ENCODE assay signal across 15 mouse cellular contexts in the genomic region with DNA sequence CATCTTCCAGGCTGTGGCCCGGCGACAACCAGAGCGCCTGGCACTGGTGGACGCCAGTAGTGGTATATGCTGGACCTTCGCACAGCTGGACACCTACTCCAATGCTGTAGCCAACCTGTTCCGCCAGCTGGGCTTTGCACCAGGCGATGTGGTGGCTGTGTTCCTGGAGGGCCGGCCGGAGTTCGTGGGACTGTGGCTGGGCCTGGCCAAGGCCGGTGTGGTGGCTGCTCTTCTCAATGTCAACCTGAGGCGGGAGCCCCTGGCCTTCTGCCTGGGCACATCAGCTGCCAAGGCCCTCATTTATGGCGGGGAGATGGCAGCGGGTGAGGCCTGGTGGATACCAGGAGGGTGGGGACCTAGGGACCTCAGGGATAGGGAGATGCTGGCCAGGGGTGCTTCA. TPM values are rescaled to one million over a fixed set of nuclear protein-coding genes. Genes with fewer than 3 reads are reported as not detected.
A peak's percentile ranks its signal among the peaks of the same experiment; 100 is the strongest.
DNase-seq lines count a peak whose midpoint lies in the region; ATAC-seq and TF ChIP-seq lines count a peak whose summit lies in the region.
"Had no signal": no experiment of that assay in that cellular context is flagged by ENCODE, and none has a peak within 500 bp of the region (broad histone marks: within the 10 kb centered on the region; RNA-seq: fewer than 3 reads in every experiment).

No protein-coding gene starts in this region.

- H3K4me2 ChIP-seq in forebrain, embryonic 15.5 days (replicated peaks): no peak overlapping the region
- no peak overlapping the region for H3K4me2 ChIP-seq in forebrain, embryonic 11.5 days (ENCODE audit: low read depth, low read length, severe bottlenecking)
- peak overlapping the region; percentile 87 for H3K4me2 ChIP-seq in myocyte (ENCODE audit: low read depth)
- H3K4me2 ChIP-seq: embryonic facial prominence, embryonic 13.5 days; limb, embryonic 12.5 days; lung, embryonic 15.5 days; stomach, embryonic 15.5 days had no signal

- H3K36me3 ChIP-seq in forebrain, embryonic 15.5 days: peaks cover 20% of the 10 kb centered on the region; the same call in 1 of the 2 replicates
- no peaks in the 10 kb centered on the region for H3K36me3 ChIP-seq in forebrain, embryonic 11.5 days (ENCODE audit: control insufficient read depth, insufficient read depth, low read length)
- peaks cover 15% of the 10 kb centered on the region for H3K36me3 ChIP-seq in megakaryocyte, embryonic 14.5 days (replicated peaks; ENCODE audit: low read length)
- H3K36me3 ChIP-seq in myocyte (ENCODE audit: control insufficient read depth, insufficient read depth): no peaks in the 10 kb centered on the region
- H3K36me3 ChIP-seq: stomach, embryonic 15.5 days had no signal

- H3K79me2 ChIP-seq in myocyte (ENCODE audit: control insufficient read depth, insufficient read depth): no peaks in the 10 kb centered on the region

- 80% methylated on average over 14 of the region's 14 CpGs for WGBS in forebrain, embryonic 15.5 days
- 93% methylated on average over 14 of the region's 14 CpGs for WGBS in forebrain, embryonic 11.5 days

- TF ChIP-seq POLR2A in bone marrow macrophage, adult 2 months (IDR thresholded peaks at IDR 0.05; ENCODE audit: borderline replicate concordance, low read depth, low read length): no peak
- TF ChIP-seq POLR2A in myocyte (IDR thresholded peaks at IDR 0.05; ENCODE audit: insufficient read length, low read depth): peak; percentile 48

- TF ChIP-seq CTCF in bone marrow macrophage, adult 2 months (IDR thresholded peaks at IDR 0.05; ENCODE audit: low read depth, low read length): no peak

- H3K27ac ChIP-seq in forebrain, embryonic 15.5 days (replicated peaks): 0 out of 2 replicates have a peak overlapping the region, but pooled peaks have one; percentile 27
- no peak overlapping the region for H3K27ac ChIP-seq in forebrain, embryonic 11.5 days (ENCODE audit: low read depth, low read length)
- peak overlapping the region; percentile 97 for H3K27ac ChIP-seq in bone marrow macrophage, adult 2 months (ENCODE audit: insufficient read depth, low read depth, low read length)
- H3K27ac ChIP-seq: embryonic facial prominence, embryonic 13.5 days; limb, embryonic 12.5 days; lung, embryonic 15.5 days; stomach, embryonic 15.5 days had no signal

- peak overlapping the region; percentile 5 for H3ac ChIP-seq in myocyte (ENCODE audit: control insufficient read depth, insufficient read length)

- no peaks in the 10 kb centered on the region for H3K9me3 ChIP-seq in forebrain, embryonic 15.5 days
- H3K9me3 ChIP-seq in forebrain, embryonic 11.5 days (ENCODE audit: control insufficient read depth, low read length): no peaks in the 10 kb centered on the region
- H3K9me3 ChIP-seq in megakaryocyte, embryonic 14.5 days: no peaks in the 10 kb centered on the region
- H3K9me3 ChIP-seq: embryonic facial prominence, embryonic 13.5 days; limb, embryonic 12.5 days; lung, embryonic 15.5 days; stomach, embryonic 15.5 days had no signal

- H3K4me3 ChIP-seq in forebrain, embryonic 15.5 days: no peak overlapping the region
- no peak overlapping the region for H3K4me3 ChIP-seq in forebrain, embryonic 11.5 days (ENCODE audit: low read depth, low read length)
- peak overlapping the region; percentile 75 for H3K4me3 ChIP-seq in megakaryocyte, embryonic 14.5 days (replicated peaks)
- H3K4me3 ChIP-seq in bone marrow macrophage, adult 2 months (ENCODE audit: insufficient read depth, low read length): peak overlapping the region; percentile 62
- peak overlapping the region; percentile 50 for H3K4me3 ChIP-seq in myocyte
- H3K4me3 ChIP-seq: embryonic facial prominence, embryonic 13.5 days; limb, embryonic 12.5 days; lung, embryonic 15.5 days; stomach, embryonic 15.5 days had no signal

- DNase-seq in forebrain, embryonic 11.5 days (ENCODE audit: low spot score): no peak
- no peak for DNase-seq in thymus, postnatal 10 days (ENCODE audit: low spot score in 2 of 2)
- DNase-seq in embryo, embryonic 10.5 days (ENCODE audit: low spot score): no peak
- DNase-seq: right cerebral cortex, postnatal 14 days had no signal

- peaks cover 13% of the 10 kb centered on the region for H3K4me1 ChIP-seq in forebrain, embryonic 15.5 days
- no peaks in the 10 kb centered on the region for H3K4me1 ChIP-seq in forebrain, embryonic 11.5 days (replicated peaks; ENCODE audit: control insufficient read depth, insufficient read depth, low read length)
- peaks cover 78% of the 10 kb centered on the region for H3K4me1 ChIP-seq in megakaryocyte, embryonic 14.5 days
- peaks cover 30% of the 10 kb centered on the region for H3K4me1 ChIP-seq in bone marrow macrophage, adult 2 months (ENCODE audit: control insufficient read depth, insufficient read depth, low read length)
- H3K4me1 ChIP-seq: limb, embryonic 12.5 days; lung, embryonic 15.5 days; stomach, embryonic 15.5 days had no signal

- H3K9ac ChIP-seq in forebrain, embryonic 15.5 days (replicated peaks): no peak overlapping the region
- no peak overlapping the region for H3K9ac ChIP-seq in forebrain, embryonic 11.5 days (ENCODE audit: low read length)
- H3K9ac ChIP-seq: embryonic facial prominence, embryonic 13.5 days; limb, embryonic 12.5 days; lung, embryonic 15.5 days; stomach, embryonic 15.5 days had no signal

- H3K27me3 ChIP-seq in forebrain, embryonic 15.5 days: no peaks in the 10 kb centered on the region
- H3K27me3 ChIP-seq in forebrain, embryonic 11.5 days (ENCODE audit: control insufficient read depth, insufficient read depth, low read length): no peaks in the 10 kb centered on the region
- peaks cover 5% of the 10 kb centered on the region for H3K27me3 ChIP-seq in megakaryocyte, embryonic 14.5 days (replicated peaks)
- H3K27me3 ChIP-seq in myocyte (ENCODE audit: control insufficient read depth, insufficient read depth, insufficient read length): no peaks in the 10 kb centered on the region
- H3K27me3 ChIP-seq: embryonic facial prominence, embryonic 13.5 days; limb, embryonic 12.5 days; lung, embryonic 15.5 days; stomach, embryonic 15.5 days had no signal

- ATAC-seq in forebrain, embryonic 15.5 days (replicated peaks): no peak
- ATAC-seq in forebrain, embryonic 11.5 days (replicated peaks; ENCODE audit: low FRiP score): no peak
- no peak for ATAC-seq in megakaryocyte, adult 5-6 weeks (ENCODE audit: poor library complexity, severe bottlenecking)

TF ChIP-seq in myocyte, 11 proteins besides CTCF, POLR2A, EP300 and RAD21 (continues in another document):
- TF ChIP-seq E2F4 (IDR thresholded peaks at IDR 0.05; ENCODE audit: insufficient read depth) (no peak), TCF3 (IDR thresholded peaks at IDR 0.05; ENCODE audit: insufficient read length, low read depth) (no peak), MYOG (IDR thresholded peaks at IDR 0.05; ENCODE audit: control insufficient read depth in 1 of 3, insufficient read depth in 1 of 3, insufficient read length in 2 of 3, low read depth in 2 of 3) (peak in 1 of 3 experiments; percentile 6)

RNA-seq across cellular contexts. Expression of a gene that starts 10.8 kb away (rescaled TPM):
- 68.5 and 71.8 TPM in 2 replicates for polyA plus RNA-seq in forebrain, embryonic 15.5 days (2015; fragmentation: Nextera tagmentation; extraction: Ambion mirVana)
- polyA plus RNA-seq in forebrain, embryonic 11.5 days (2014; fragmentation: Nextera tagmentation; extraction: Ambion mirVana): 18.4 and 19.1 TPM in 2 replicates
- polyA plus RNA-seq in megakaryocyte, embryonic 14.5 days (2012; ENCODE audit: insufficient read depth, low replicate concordance): 1.8 and 16.4 TPM in 2 replicates
- total RNA-seq in megakaryocyte, adult 5-6 weeks (2015): 1.5 and 2.0 TPM in 2 replicates
- total RNA-seq in megakaryocyte, adult 5-6 weeks (2017): 2.8 and 3.9 TPM in 2 replicates
- 85.4 and 86.3 TPM in 2 replicates for polyA plus RNA-seq in bone marrow macrophage, adult 2 months (2012; ENCODE audit: insufficient read depth, insufficient read length, missing spikeins)
- polyA plus RNA-seq in myocyte (2012; fragmentation: generic; extraction: Trizol): 33.9 TPM

RNA-seq across cellular contexts. Expression of a gene that starts 12.5 kb away (rescaled TPM):
- polyA plus RNA-seq in forebrain, embryonic 15.5 days (2015; fragmentation: Nextera tagmentation; extraction: Ambion mirVana): 191 TPM in 2 replicates
- polyA plus RNA-seq in forebrain, embryonic 11.5 days (2014; fragmentation: Nextera tagmentation; extraction: Ambion mirVana): 218 and 238 TPM in 2 replicates
- 330 and 634 TPM in 2 replicates for polyA plus RNA-seq in megakaryocyte, embryonic 14.5 days (2012; ENCODE audit: insufficient read depth, low replicate concordance)
- 65.1 and 73.6 TPM in 2 replicates for total RNA-seq in megakaryocyte, adult 5-6 weeks (2015)
- 50.5 and 78.3 TPM in 2 replicates for total RNA-seq in megakaryocyte, adult 5-6 weeks (2017)
- polyA plus RNA-seq in bone marrow macrophage, adult 2 months (2012; ENCODE audit: insufficient read depth, insufficient read length, missing spikeins): 83.5 and 88.9 TPM in 2 replicates
- 248 TPM for polyA plus RNA-seq in myocyte (2012; fragmentation: generic; extraction: Trizol)

RNA-seq across cellular contexts. Expression of a gene that starts 13.1 kb away (rescaled TPM):
- not detected in 2 replicates for polyA plus RNA-seq in forebrain, embryonic 15.5 days (2015; fragmentation: Nextera tagmentation; extraction: Ambion mirVana)
- not detected in 2 replicates for polyA plus RNA-seq in forebrain, embryonic 11.5 days (2014; fragmentation: Nextera tagmentation; extraction: Ambion mirVana)
- not detected in 2 replicates for polyA plus RNA-seq in megakaryocyte, embryonic 14.5 days (2012; ENCODE audit: insufficient read depth, low replicate concordance)
- not detected in 2 replicates for total RNA-seq in megakaryocyte, adult 5-6 weeks (2015)
- total RNA-seq in megakaryocyte, adult 5-6 weeks (2017): 0.11 TPM in 1 of 2 replicates, not detected in the other
- polyA plus RNA-seq in bone marrow macrophage, adult 2 months (2012; ENCODE audit: insufficient read depth, insufficient read length, missing spikeins): not detected in 2 replicates
- polyA plus RNA-seq in myocyte (2012; fragmentation: generic; extraction: Trizol): 0.04 TPM
- polyA plus RNA-seq: embryonic facial prominence, embryonic 13.5 days; frontal cortex, adult 2 months; intestine, embryonic 14.5 days; limb, embryonic 12.5 days; lung, embryonic 15.5 days had no signal

RNA-seq across cellular contexts. Expression of a gene that starts 18.0 kb away (rescaled TPM):
- polyA plus RNA-seq in forebrain, embryonic 15.5 days (2015; fragmentation: Nextera tagmentation; extraction: Ambion mirVana): 4.9 and 5.5 TPM in 2 replicates
- polyA plus RNA-seq in forebrain, embryonic 11.5 days (2014; fragmentation: Nextera tagmentation; extraction: Ambion mirVana): 3.2 and 4.3 TPM in 2 replicates
- polyA plus RNA-seq in megakaryocyte, embryonic 14.5 days (2012; ENCODE audit: insufficient read depth, low replicate concordance): 2.5 and 27.1 TPM in 2 replicates
- 4.6 and 4.8 TPM in 2 replicates for total RNA-seq in megakaryocyte, adult 5-6 weeks (2015)
- total RNA-seq in megakaryocyte, adult 5-6 weeks (2017): 3.6 and 8.6 TPM in 2 replicates
- polyA plus RNA-seq in bone marrow macrophage, adult 2 months (2012; ENCODE audit: insufficient read depth, insufficient read length, missing spikeins): 2.5 and 2.7 TPM in 2 replicates
- polyA plus RNA-seq in myocyte (2012; fragmentation: generic; extraction: Trizol): 2.9 TPM

RNA-seq across cellular contexts. Expression of a gene that starts 20.8 kb away (rescaled TPM):
- 0.11 and 0.20 TPM in 2 replicates for polyA plus RNA-seq in forebrain, embryonic 15.5 days (2015; fragmentation: Nextera tagmentation; extraction: Ambion mirVana)
- polyA plus RNA-seq in forebrain, embryonic 11.5 days (2014; fragmentation: Nextera tagmentation; extraction: Ambion mirVana): 0.15 TPM in 1 of 2 replicates, not detected in the other
- 1.3 TPM in 1 of 2 replicates, not detected in the other for polyA plus RNA-seq in megakaryocyte, embryonic 14.5 days (2012; ENCODE audit: insufficient read depth, low replicate concordance)
- 1.7 and 1.8 TPM in 2 replicates for total RNA-seq in megakaryocyte, adult 5-6 weeks (2015)
- 0.57 and 0.99 TPM in 2 replicates for total RNA-seq in megakaryocyte, adult 5-6 weeks (2017)
- 15.9 and 17.7 TPM in 2 replicates for polyA plus RNA-seq in bone marrow macrophage, adult 2 months (2012; ENCODE audit: insufficient read depth, insufficient read length, missing spikeins)
- polyA plus RNA-seq in myocyte (2012; fragmentation: generic; extraction: Trizol): 0.20 TPM

Comparison
In these comparisons a context has a peak if more than half of its experiments do, and no peak if none do; other contexts are left out.
1. H3K4me3 ChIP-seq: peak in megakaryocyte, embryonic 14.5 days (single experiment), bone marrow macrophage, adult 2 months (single experiment) and myocyte (single experiment); none in forebrain, embryonic 15.5 days (single experiment) and forebrain, embryonic 11.5 days (single experiment).